Mouse (Mus musculus) C2C12 (cell line): ENCODE data around the gene Rerg. TPM values are rescaled to one million over a fixed set of nuclear protein-coding genes. Genes with fewer than 3 reads are reported as not detected.

Experiments
- H3K27me3 ChIP-seq: one replicate; pipeline ENCODE4 v1.6.1; 2011; ENCODE audit not compliant: control insufficient read depth, insufficient read depth, insufficient read length
- H3K36me3 ChIP-seq: one replicate; pipeline ENCODE4 v1.6.1; 2011; ENCODE audit not compliant: control insufficient read depth, insufficient read depth
- H3K4me3 ChIP-seq: one replicate; pipeline ENCODE4 v1.5.1; 2011; ENCODE audit warnings: mild to moderate bottlenecking, control low read depth; ENCODE audit not compliant: poor library complexity, insufficient read depth, severe bottlenecking
- H3K79me2 ChIP-seq: one replicate; pipeline ENCODE4 v1.6.1; 2011; ENCODE audit not compliant: control insufficient read depth, insufficient read depth
- H3K79me3 ChIP-seq: one replicate; pipeline ENCODE4 v1.6.1; 2011; ENCODE audit warnings: low read depth, control low read depth
- H3ac ChIP-seq: one replicate; pipeline ENCODE3; 2011; ENCODE audit warnings: low read depth; ENCODE audit not compliant: control insufficient read depth, insufficient read length
- CEBPB ChIP-seq: IDR thresholded peaks from one replicate; pipeline ENCODE4 v1.6.1; 2011; ENCODE audit warnings: low read depth, mild to moderate bottlenecking, control low read depth, moderate library complexity
- CTCF ChIP-seq: IDR thresholded peaks from one replicate; pipeline ENCODE4 v1.5.1; 2011; ENCODE audit not compliant: control insufficient read depth, insufficient read depth, insufficient read length
- FOSL1 ChIP-seq: IDR thresholded peaks from one replicate; pipeline ENCODE4 v1.8.0; 2011; ENCODE audit warnings: mild to moderate bottlenecking, low read length; ENCODE audit not compliant: poor library complexity, insufficient read depth, severe bottlenecking
- MAX ChIP-seq: IDR thresholded peaks from one replicate; pipeline ENCODE4 v1.6.1; 2011; ENCODE audit warnings: mild to moderate bottlenecking, control low read depth
- MYOD1 ChIP-seq: IDR thresholded peaks from one replicate; pipeline ENCODE4 v1.6.1; 2011; ENCODE audit warnings: low read depth; ENCODE audit not compliant: control insufficient read depth, insufficient read length
- MYOG ChIP-seq: IDR thresholded peaks from one replicate; pipeline ENCODE4 v1.6.1; 2011; ENCODE audit not compliant: control insufficient read depth, insufficient read length; ENCODE audit errors: extremely low read depth
- USF1 ChIP-seq: IDR thresholded peaks from one replicate; pipeline ENCODE4 v1.6.1; 2011; ENCODE audit warnings: low read depth, mild to moderate bottlenecking, control low read depth, moderate library complexity
- polyA plus RNA-seq: library from polyadenylated mRNA; unstranded; fragments of >200 nt; fragmentation: generic; extraction: Trizol; gene quantifications from one replicate; pipeline ENCODE4 v1.2.1, GENCODE M21; 2012; ENCODE audit warnings: missing spikeins

Gene Rerg
- polyA plus RNA-seq, 1 experiment, result 0.21 TPM

GRCm38 (mm10) chr6:137205662-137206400 lies 35.5 kb upstream of the Rerg start:
- no peak overlapping the region for H3ac ChIP-seq
- no peaks in the 10 kb centered on the region for H3K79me2 ChIP-seq
- H3K79me3 ChIP-seq, result no peaks in the 10 kb centered on the region
- H3K27me3 ChIP-seq, result peaks cover 9% of the 10 kb centered on the region
- H3K36me3 ChIP-seq, result no peaks in the 10 kb centered on the region
- no peak overlapping the region for H3K4me3 ChIP-seq
- TF ChIP-seq MYOD1 (no peak), CEBPB (no peak), MAX (no peak), USF1 (no peak), MYOG (no peak), FOSL1 (no peak), CTCF (no peak)

DNA sequence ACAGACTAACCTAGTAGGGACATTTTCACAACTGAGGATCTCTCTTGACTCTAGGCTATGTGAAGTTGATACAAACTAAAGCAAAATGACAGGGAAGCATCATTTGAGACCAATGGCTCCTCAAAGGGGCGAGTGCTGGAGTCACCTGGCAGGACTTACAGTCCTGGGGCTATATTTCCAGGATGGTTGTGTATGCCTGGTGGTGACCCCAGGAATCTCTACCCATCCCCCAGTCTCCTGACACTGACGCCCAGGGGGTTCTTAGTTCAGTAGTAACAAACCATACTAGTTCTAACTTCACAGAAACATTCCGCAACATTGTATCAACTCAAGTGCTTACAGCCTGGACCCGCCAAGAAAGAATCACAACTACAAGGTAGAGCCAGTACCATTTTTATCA lies 32.4 kb upstream of the Rerg start:
- Histone ChIP-seq H3K4me3 (no peak overlapping the region), H3K79me2 (no peaks in the 10 kb centered on the region), H3ac (no peak overlapping the region), H3K36me3 (no peaks in the 10 kb centered on the region), H3K27me3 (peaks cover 12% of the 10 kb centered on the region), H3K79me3 (no peaks in the 10 kb centered on the region)
- TF ChIP-seq CEBPB (no peak), MYOG (no peak), MYOD1 (no peak), MAX (no peak), USF1 (no peak), FOSL1 (no peak), CTCF (no peak)

- peaks cover 13% of the 10 kb centered on the region for H3K27me3 ChIP-seq
- H3K79me2 ChIP-seq, result no peaks in the 10 kb centered on the region
- H3K79me3 ChIP-seq, result no peaks in the 10 kb centered on the region
- H3ac ChIP-seq, result no peak overlapping the region
- no peak overlapping the region for H3K4me3 ChIP-seq
- no peaks in the 10 kb centered on the region for H3K36me3 ChIP-seq
- TF ChIP-seq USF1 (no peak), MAX (no peak), MYOG (no peak), MYOD1 (no peak), CTCF (no peak), FOSL1 (no peak)
Observed at GRCm38 (mm10) chr6:137201578-137201977, 31.3 kb upstream of the Rerg start.

DNA sequence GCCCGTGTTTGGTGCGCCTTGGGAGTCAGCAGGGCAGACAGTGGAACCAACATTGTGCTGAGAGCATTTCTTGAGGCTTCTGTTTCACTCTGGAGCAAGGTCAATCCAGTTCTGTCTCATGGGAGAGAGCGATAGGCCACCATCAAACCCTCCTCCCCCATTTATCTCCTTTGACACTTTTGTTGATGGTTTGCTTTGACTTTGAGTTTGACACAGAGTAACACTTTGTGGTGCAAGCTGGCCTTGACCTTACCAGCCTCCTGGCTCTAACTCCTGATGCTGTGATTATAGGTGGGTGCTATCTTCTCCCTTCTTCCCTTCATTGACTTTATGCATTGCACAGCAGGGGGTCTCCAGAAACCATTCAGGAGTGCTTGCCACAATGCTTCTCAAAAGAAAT lies 30.9 kb upstream of the Rerg start:
- H3K36me3 ChIP-seq, result no peaks in the 10 kb centered on the region
- TF ChIP-seq MAX, result no peak
- no peak for TF ChIP-seq CTCF
- TF ChIP-seq MYOD1, result no peak
- no peak for TF ChIP-seq FOSL1
- TF ChIP-seq MYOG, result no peak
- TF ChIP-seq USF1, result no peak
- no peak for TF ChIP-seq CEBPB
- no peak overlapping the region for H3K4me3 ChIP-seq
- no peaks in the 10 kb centered on the region for H3K79me2 ChIP-seq
- H3ac ChIP-seq, result no peak overlapping the region
- H3K27me3 ChIP-seq, result peaks cover 13% of the 10 kb centered on the region
- H3K79me3 ChIP-seq, result no peaks in the 10 kb centered on the region

DNA sequence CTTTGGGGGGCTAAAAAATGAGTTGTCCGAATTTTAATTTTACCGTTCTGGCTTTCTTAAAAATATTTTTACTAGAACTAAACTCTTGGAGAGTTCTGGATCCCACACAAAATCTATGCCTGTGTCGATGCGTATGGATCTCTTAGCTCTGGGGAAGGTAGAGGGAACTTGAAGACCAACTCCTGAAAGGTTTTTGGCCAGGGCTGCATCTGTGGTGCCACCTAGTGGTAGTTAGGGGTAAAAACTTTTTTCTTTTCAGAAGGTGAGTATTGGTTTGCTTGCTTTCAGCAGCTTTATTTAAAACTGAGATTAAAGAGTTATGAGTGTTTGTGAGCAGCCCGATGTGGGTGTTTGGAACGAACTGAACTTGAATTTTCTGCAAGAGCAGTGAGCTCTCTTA lies 21.8 kb upstream of the Rerg start:
- Histone ChIP-seq H3K27me3 (no peaks in the 10 kb centered on the region), H3ac (no peak overlapping the region), H3K79me2 (no peaks in the 10 kb centered on the region), H3K4me3 (no peak overlapping the region), H3K79me3 (no peaks in the 10 kb centered on the region), H3K36me3 (no peaks in the 10 kb centered on the region)
- TF ChIP-seq USF1 (no peak), FOSL1 (no peak), MYOG (no peak), CTCF (no peak), CEBPB (no peak)

DNA sequence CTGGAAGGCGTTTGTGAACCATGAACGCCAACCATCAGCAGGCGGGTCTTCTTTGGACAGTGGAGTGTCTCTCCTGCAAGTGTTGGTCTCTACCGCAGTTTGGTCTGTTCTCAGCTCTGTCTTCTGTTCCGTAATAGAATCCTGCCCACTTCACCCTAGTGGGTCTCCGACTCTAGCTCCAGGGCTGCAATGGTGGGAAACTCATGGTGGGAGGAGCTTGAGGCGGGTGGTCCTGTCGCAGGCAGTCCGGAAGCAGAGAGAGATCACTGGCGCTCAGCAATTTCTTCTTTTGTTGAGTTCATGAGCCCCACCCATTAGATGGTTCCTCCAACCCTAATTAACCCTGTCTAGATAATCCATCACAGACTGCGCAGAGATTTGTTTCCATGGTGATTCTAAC lies 20.7 kb upstream of the Rerg start:
- no peaks in the 10 kb centered on the region for H3K36me3 ChIP-seq
- H3ac ChIP-seq, result no peak overlapping the region

More for the DNA sequence above, 20.7 kb upstream of the Rerg start:
- Histone ChIP-seq H3K79me3 (no peaks in the 10 kb centered on the region), H3K79me2 (no peaks in the 10 kb centered on the region), H3K27me3 (no peaks in the 10 kb centered on the region), H3K4me3 (no peak overlapping the region)
- TF ChIP-seq USF1 (no peak), MYOG (no peak), FOSL1 (no peak), MAX (no peak), CTCF (no peak), MYOD1 (no peak), CEBPB (no peak)
